Mouse (Mus musculus) forebrain, postnatal 0 days (tissue): ENCODE measurements around the gene Zfp955a. TPM values are rescaled to one million over a fixed set of nuclear protein-coding genes. Genes with fewer than 3 reads are reported as not detected.
"Not testable (repeated sequence)": the region's sequence is repeated elsewhere in the genome, so short reads cannot be mapped to it uniquely, and the experiment has no call there.

Experiments used
- ATAC-seq: fragments of 200-750 bp; cut with Nextera tagmentation; 2 replicates; pipeline ENCODE4 v1.8.0; 2017; ENCODE audit warnings: mild to moderate bottlenecking, moderate library complexity
- DNase-seq: peaks from one replicate; pipeline ENCODE4 v3.0.0-alpha.2; 2015
- H3K27ac ChIP-seq: fragments of 300-500 bp; sonication (generic); 2 replicates; pipeline ENCODE4 v1.5.1; 2014; ENCODE audit warnings: low read depth, mild to moderate bottlenecking, antibody characterized with exemption, low read length, moderate library complexity, mixed read lengths
- H3K27me3 ChIP-seq: fragments of 300-500 bp; sonication (generic); 2 replicates; pipeline ENCODE4 v1.6.1; 2014; ENCODE audit warnings: mild to moderate bottlenecking, low read length, mixed read lengths; ENCODE audit not compliant: insufficient read depth
- H3K36me3 ChIP-seq: fragments of 300-500 bp; sonication (generic); 2 replicates; pipeline ENCODE4 v1.6.1; 2014; ENCODE audit warnings: mild to moderate bottlenecking, moderate library complexity; ENCODE audit not compliant: insufficient read depth
- H3K4me1 ChIP-seq: fragments of 300-500 bp; sonication (generic); 2 replicates; pipeline ENCODE4 v1.6.1; 2014; ENCODE audit warnings: antibody characterized with exemption; ENCODE audit not compliant: insufficient read depth
- H3K4me2 ChIP-seq: fragments of 300-500 bp; sonication (generic); 2 replicates; pipeline ENCODE4 v1.6.1; 2014; ENCODE audit warnings: low read depth, mild to moderate bottlenecking, moderate library complexity
- H3K4me3 ChIP-seq: fragments of 300-500 bp; sonication (generic); 2 replicates; pipeline ENCODE4 v1.5.1; 2014; ENCODE audit warnings: low read depth, low read length, mixed read lengths
- H3K9ac ChIP-seq: fragments of 300-500 bp; sonication (generic); 2 replicates; pipeline ENCODE4 v1.6.1; 2014; ENCODE audit warnings: mild to moderate bottlenecking
- H3K9me3 ChIP-seq: fragments of 300-500 bp; sonication (generic); 2 replicates; pipeline ENCODE4 v1.6.1; 2016; ENCODE audit warnings: low read length
- CTCF ChIP-seq: sonication (generic); IDR thresholded peaks from 2 replicates; pipeline ENCODE4 v1.5.1; 2016; ENCODE audit warnings: antibody characterized with exemption, control low read depth, low read depth
- WGBS: fragments of 180-500 bp; shearing (Covaris S2); extraction: QIAGEN DNeasy Blood & Tissue Kit; methylation state at CpG from one replicate; pipeline ENCODE4 v1.1.7; 2014; 5-methylcytosine and 5-hydroxymethylcytosine counted together
- polyA plus RNA-seq: library from polyadenylated mRNA; unstranded; fragments of >200 nt; fragmentation: Nextera tagmentation; extraction: Ambion mirVana; gene quantifications from 2 replicates; pipeline ENCODE4 v1.2.1, GENCODE M21; 2015
- total RNA-seq: library from RNA; depleted of rRNA; stranded (reverse); fragments of >200 nt; gene quantifications from 2 replicates; pipeline ENCODE4 v1.2.3, GENCODE M21; 2014; rRNA removed

Gene Zfp955a
- total and polyA plus RNA-seq, 2 experiments from 2014 or later: 18.5 to 29.6 TPM

DNA sequence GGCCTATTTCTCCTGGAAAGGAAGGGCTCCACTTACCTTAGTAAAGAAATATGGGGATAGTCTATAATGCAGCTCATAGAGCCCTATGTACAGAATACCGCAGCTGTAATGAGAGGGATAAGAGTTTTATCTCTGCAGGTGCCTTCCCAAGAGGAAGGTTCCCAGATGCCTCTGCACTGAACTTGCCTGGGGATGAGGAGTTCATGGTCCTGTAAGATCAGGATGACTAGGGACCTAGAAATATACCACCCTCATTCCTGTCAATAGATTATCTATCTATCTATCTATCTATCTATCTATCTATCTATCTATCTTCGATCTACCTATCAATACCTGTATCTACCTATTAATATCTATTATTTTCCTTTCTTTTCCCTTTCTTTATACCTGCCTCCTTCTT is 33.4 kb downstream of the Zfp955a start, which contains the start of gene Olfr1564:
Gene Olfr1564 (minus strand): TSS at position 101 of the 400 bp plus-strand sequence.
- WGBS: 81% methylated on average over 2 of the region's 2 CpGs
- Histone ChIP-seq H3K9ac (no peak within 1 kb of the TSS), H3K36me3 (no peaks in the 10 kb centered on the region), H3K4me3 (no peak within 1 kb of the TSS), H3K4me2 (no peak within 1 kb of the TSS), H3K4me1 (no peaks in the 10 kb centered on the region), H3K27me3 (no peaks in the 10 kb centered on the region), H3K27ac (no peak within 1 kb of the TSS), H3K9me3 (peaks cover 7% of the 10 kb centered on the region; the same call in 1 of the 2 replicates)
- DNase-seq (no peak), ATAC-seq (no peak)
- TF ChIP-seq CTCF: no peak

- WGBS: no CpG with 5 or more reads among the region's 2 CpGs
- not testable (repeated sequence) for H3K4me3 ChIP-seq, H3K27ac ChIP-seq, H3K9me3 ChIP-seq, H3K9ac ChIP-seq, H3K27me3 ChIP-seq, ATAC-seq, H3K4me1 ChIP-seq, H3K4me2 ChIP-seq, DNase-seq, H3K36me3 ChIP-seq
These were observed 63.9 kb downstream of the Zfp955a start, which contains the start of gene Olfr239 for GRCm38 (mm10) chr17:33191002-33191401. TSS of gene Olfr239 (plus strand) at chr17:33191302.

Other genes starting within 250 kb of the Zfp955a start
- gene Zfp763, start 221.7 kb downstream of the Zfp955a start, total RNA-seq: 24.3 and 28.5 TPM in 2 replicates
- 15.4 and 19.9 TPM in 2 replicates for gene Zfp763, start 221.7 kb downstream of the Zfp955a start, polyA plus RNA-seq
- gene 4921501E09Rik, start 187.1 kb downstream of the Zfp955a start, total RNA-seq: not detected in 2 replicates
- gene 4921501E09Rik, start 187.1 kb downstream of the Zfp955a start, polyA plus RNA-seq: not detected in 2 replicates
- gene Zfp563, start 165.8 kb downstream of the Zfp955a start, total RNA-seq: 28.5 and 30.6 TPM in 2 replicates
- gene Zfp563, start 165.8 kb downstream of the Zfp955a start, polyA plus RNA-seq: 9.5 and 11.0 TPM in 2 replicates
- gene Morc2b, start 115.5 kb downstream of the Zfp955a start, total RNA-seq: 0.15 and 0.90 TPM in 2 replicates
- 0.07 and 0.20 TPM in 2 replicates for gene Morc2b, start 115.5 kb downstream of the Zfp955a start, polyA plus RNA-seq
- gene Olfr55, start 86.7 kb downstream of the Zfp955a start, total RNA-seq: not detected in 2 replicates
- not detected in 2 replicates for gene Olfr55, start 86.7 kb downstream of the Zfp955a start, polyA plus RNA-seq
- gene Olfr239, start 63.8 kb downstream of the Zfp955a start, total RNA-seq: not detected in 2 replicates
- not detected in 2 replicates for gene Olfr239, start 63.8 kb downstream of the Zfp955a start, polyA plus RNA-seq
- 0.23 TPM in 1 of 2 replicates, not detected in the other for gene Olfr1564, start 33.5 kb downstream of the Zfp955a start, total RNA-seq
- not detected in 2 replicates for gene Olfr1564, start 33.5 kb downstream of the Zfp955a start, polyA plus RNA-seq
- gene Olfr63, start 9.5 kb upstream of the Zfp955a start, total RNA-seq: not detected in 2 replicates
- 0.01 and 0.02 TPM in 2 replicates for gene Olfr63, start 9.5 kb upstream of the Zfp955a start, polyA plus RNA-seq
- 25.3 and 33.4 TPM in 2 replicates for gene Zfp955b, start 34.4 kb upstream of the Zfp955a start, total RNA-seq
- 12.7 and 14.0 TPM in 2 replicates for gene Zfp955b, start 34.4 kb upstream of the Zfp955a start, polyA plus RNA-seq
- gene Zfp81, start 103.7 kb upstream of the Zfp955a start, total RNA-seq: 38.2 and 40.5 TPM in 2 replicates
- gene Zfp81, start 103.7 kb upstream of the Zfp955a start, polyA plus RNA-seq: 21.5 and 31.5 TPM in 2 replicates
- gene Zfp101, start 139.5 kb upstream of the Zfp955a start, total RNA-seq: 12.3 and 15.5 TPM in 2 replicates
- gene Zfp101, start 139.5 kb upstream of the Zfp955a start, polyA plus RNA-seq: 8.6 and 10.2 TPM in 2 replicates
- gene Actl9, start 177.8 kb upstream of the Zfp955a start, total RNA-seq: not detected in 2 replicates
- not detected in 2 replicates for gene Actl9, start 177.8 kb upstream of the Zfp955a start, polyA plus RNA-seq